26 mouse cellular contexts compared by ENCODE assay signal in genomic region chr17:79398416-79398815, GRCm38 (mm10).
"Had no signal": no experiment of that assay in that cellular context is flagged by ENCODE, and none has a peak within 500 bp of the region (broad histone marks: within the 10 kb centered on the region; RNA-seq: fewer than 3 reads in every experiment).

No protein-coding gene starts in this region.

- H3K27ac ChIP-seq: gastrocnemius, adult 2 months; heart, adult 2 months; heart, embryonic 13.5 days; heart, embryonic 15.5 days; hindbrain, embryonic 13.5 days; hindbrain, embryonic 15.5 days; hindbrain, postnatal 0 days; intestine, embryonic 15.5 days; layer of hippocampus, adult 2 months; limb, embryonic 13.5 days; limb, embryonic 15.5 days; liver, embryonic 12.5 days; liver, embryonic 14.5 days had no signal

- H3K27me3 ChIP-seq: heart, embryonic 13.5 days; heart, embryonic 15.5 days; hindbrain, embryonic 13.5 days; hindbrain, embryonic 15.5 days; intestine, embryonic 15.5 days; limb, embryonic 13.5 days; limb, embryonic 15.5 days; liver, embryonic 12.5 days had no signal

- H3K4me3 ChIP-seq: gastrocnemius, adult 2 months; heart, adult 2 months; heart, embryonic 13.5 days; heart, embryonic 15.5 days; hindbrain, embryonic 13.5 days; hindbrain, embryonic 15.5 days; intestine, embryonic 15.5 days; layer of hippocampus, adult 2 months; limb, embryonic 13.5 days; limb, embryonic 15.5 days; liver, embryonic 12.5 days had no signal

- H3K9me3 ChIP-seq: heart, embryonic 13.5 days; heart, embryonic 15.5 days; hindbrain, embryonic 13.5 days; hindbrain, embryonic 15.5 days; intestine, embryonic 15.5 days; limb, embryonic 13.5 days; limb, embryonic 15.5 days; liver, embryonic 12.5 days had no signal

- H3K36me3 ChIP-seq: heart, embryonic 13.5 days; heart, embryonic 15.5 days; hindbrain, embryonic 13.5 days; hindbrain, embryonic 15.5 days; intestine, embryonic 15.5 days; limb, embryonic 13.5 days; limb, embryonic 15.5 days; liver, embryonic 12.5 days had no signal

- ATAC-seq: hindbrain, postnatal 0 days; intestine, embryonic 15.5 days; intestine, postnatal 0 days; liver, embryonic 12.5 days had no signal

- H3K9ac ChIP-seq: heart, embryonic 13.5 days; heart, embryonic 15.5 days; hindbrain, embryonic 13.5 days; hindbrain, embryonic 15.5 days; intestine, embryonic 15.5 days; limb, embryonic 13.5 days; limb, embryonic 15.5 days; liver, embryonic 12.5 days; liver, embryonic 14.5 days had no signal

- DNase-seq: gastrocnemius, adult 2 months; gastrocnemius, postnatal 14 days; gastrocnemius, postnatal 36 days; heart, adult 11 months; heart, adult 2 months; heart, postnatal 14 days; heart, postnatal 36 days; kidney, adult 18-20 months; kidney, adult 8-10 months; kidney, postnatal 10 days; kidney, postnatal 25 days; kidney, postnatal 4 days; left cerebral cortex, postnatal 4 days had no signal

- H3K4me2 ChIP-seq: heart, embryonic 11.5 days; heart, embryonic 13.5 days; heart, embryonic 15.5 days; hindbrain, embryonic 13.5 days; hindbrain, embryonic 15.5 days; intestine, embryonic 15.5 days; limb, embryonic 13.5 days; limb, embryonic 15.5 days; liver, embryonic 12.5 days had no signal

- H3K4me1 ChIP-seq: hindbrain, embryonic 13.5 days; hindbrain, embryonic 15.5 days; intestine, embryonic 15.5 days; limb, embryonic 13.5 days; limb, embryonic 15.5 days; liver, embryonic 12.5 days had no signal
